Mouse (Mus musculus) liver, embryonic 15.5 days (tissue): ENCODE results near the gene Vcpkmt. TPM values are rescaled to one million over a fixed set of nuclear protein-coding genes. Genes with fewer than 3 reads are reported as not detected.

Source experiments
- ATAC-seq: fragments of 200-750 bp; cut with Nextera tagmentation; 2 replicates; pipeline ENCODE4 v1.8.0; 2017; ENCODE audit warnings: moderate number of reproducible peaks, mild to moderate bottlenecking, moderate library complexity; ENCODE audit not compliant: insufficient read depth
- H3K27ac ChIP-seq: fragments of 300-500 bp; sonication (generic); replicated peaks from 2 replicates; pipeline ENCODE4 v1.5.1; 2015; ENCODE audit warnings: mild to moderate bottlenecking, inconsistent platforms
- H3K27me3 ChIP-seq: fragments of 300-500 bp; sonication (generic); 2 replicates; pipeline ENCODE4 v1.6.1; 2015; ENCODE audit warnings: mild to moderate bottlenecking, inconsistent platforms
- H3K36me3 ChIP-seq: fragments of 300-500 bp; sonication (generic); replicated peaks from 2 replicates; pipeline ENCODE4 v1.6.1; 2015; ENCODE audit warnings: moderate library complexity, mild to moderate bottlenecking, inconsistent platforms
- H3K4me1 ChIP-seq: fragments of 300-500 bp; sonication (generic); replicated peaks from 2 replicates; pipeline ENCODE4 v1.6.1; 2015; ENCODE audit warnings: inconsistent platforms
- H3K4me2 ChIP-seq: fragments of 300-500 bp; sonication (generic); 2 replicates; pipeline ENCODE4 v1.6.1; 2015; ENCODE audit warnings: moderate library complexity, mild to moderate bottlenecking, inconsistent platforms
- H3K4me3 ChIP-seq: fragments of 300-500 bp; sonication (generic); replicated peaks from 2 replicates; pipeline ENCODE4 v1.5.1; 2015; ENCODE audit warnings: mild to moderate bottlenecking, inconsistent platforms
- H3K9ac ChIP-seq: fragments of 300-500 bp; sonication (generic); 2 replicates; pipeline ENCODE4 v1.6.1; 2015; ENCODE audit warnings: moderate library complexity, mild to moderate bottlenecking, inconsistent platforms
- H3K9me3 ChIP-seq: fragments of 300-500 bp; sonication (generic); replicated peaks from 2 replicates; pipeline ENCODE4 v1.6.1; 2016; ENCODE audit warnings: inconsistent platforms
- WGBS: fragments of 180-500 bp; shearing (Covaris S2); methylation state at CpG from one replicate; pipeline ENCODE4 v1.1.7; 2015; ENCODE audit warnings: mixed read lengths; ENCODE audit not compliant: insufficient replicate concordance; 5-methylcytosine and 5-hydroxymethylcytosine counted together
- polyA plus RNA-seq: library from polyadenylated mRNA; unstranded; fragments of >200 nt; fragmentation: Nextera tagmentation; extraction: Ambion mirVana; gene quantifications from 2 replicates; pipeline ENCODE4 v1.2.1, GENCODE M21; 2015

Gene Vcpkmt
- polyA plus RNA-seq, 1 experiment from 2014 or later: 11.4 TPM

GRCm38 (mm10) chr12:69537675-69538361 lies 45.0 kb downstream of the Vcpkmt start:
- peak; percentile 13; the same call in 1 of the 2 replicates for ATAC-seq
- Histone ChIP-seq H3K36me3 (no peaks in the 10 kb centered on the region), H3K4me1 (peaks cover 40% of the 10 kb centered on the region), H3K4me2 (peak overlapping the region; percentile 60), H3K27me3 (no peaks in the 10 kb centered on the region), H3K4me3 (peak overlapping the region; percentile 27), H3K27ac (peak overlapping the region; percentile 78), H3K9ac (peak overlapping the region; percentile 13; the same call in 1 of the 2 replicates), H3K9me3 (no peaks in the 10 kb centered on the region)
- WGBS: 3% methylated on average over 19 of the region's 19 CpGs

- no peaks in the 10 kb centered on the region for H3K27me3 ChIP-seq
- H3K9me3 ChIP-seq: no peaks in the 10 kb centered on the region
- 0 out of 2 replicates have a peak overlapping the region, but pooled peaks have one; percentile 13 for H3K9ac ChIP-seq
- H3K4me1 ChIP-seq: peaks cover 42% of the 10 kb centered on the region
- peak overlapping the region; percentile 78 for H3K27ac ChIP-seq
- H3K4me3 ChIP-seq: peak overlapping the region; percentile 27
- ATAC-seq: peak; percentile 61
- H3K36me3 ChIP-seq: no peaks in the 10 kb centered on the region
- 20% methylated on average over 10 of the region's 10 CpGs for WGBS
- H3K4me2 ChIP-seq: peak overlapping the region; percentile 60
These were observed 45.6 kb downstream of the Vcpkmt start for GRCm38 (mm10) chr12:69537243-69537674.

GRCm38 (mm10) chr12:69536616-69537242 lies 46.1 kb downstream of the Vcpkmt start:
- peaks cover 39% of the 10 kb centered on the region for H3K4me1 ChIP-seq
- H3K9me3 ChIP-seq: no peaks in the 10 kb centered on the region
- 62% methylated on average over 10 of the region's 10 CpGs for WGBS
- no peaks in the 10 kb centered on the region for H3K36me3 ChIP-seq
- no peaks in the 10 kb centered on the region for H3K27me3 ChIP-seq
- no peak overlapping the region for H3K9ac ChIP-seq
- no peak for ATAC-seq
- peak overlapping the region; percentile 60 for H3K4me2 ChIP-seq
- H3K4me3 ChIP-seq: no peak overlapping the region
- peak overlapping the region; percentile 78 for H3K27ac ChIP-seq

GRCm38 (mm10) chr12:69533237-69533636 lies 49.6 kb downstream of the Vcpkmt start:
- Histone ChIP-seq H3K4me3 (no peak overlapping the region), H3K9me3 (no peaks in the 10 kb centered on the region), H3K36me3 (no peaks in the 10 kb centered on the region), H3K27ac (no peak overlapping the region), H3K9ac (no peak overlapping the region), H3K4me2 (no peak overlapping the region), H3K27me3 (no peaks in the 10 kb centered on the region), H3K4me1 (peaks cover 24% of the 10 kb centered on the region)
- WGBS: 69% methylated on average over 5 of the region's 5 CpGs
- no peak for ATAC-seq

GRCm38 (mm10) chr12:69532530-69532929 lies 50.3 kb downstream of the Vcpkmt start:
- Histone ChIP-seq H3K4me1 (peaks cover 17% of the 10 kb centered on the region), H3K9me3 (no peaks in the 10 kb centered on the region), H3K4me3 (no peak overlapping the region), H3K27ac (no peak overlapping the region), H3K9ac (no peak overlapping the region), H3K4me2 (no peak overlapping the region), H3K36me3 (no peaks in the 10 kb centered on the region), H3K27me3 (no peaks in the 10 kb centered on the region)
- 55% methylated on average over 3 of the region's 3 CpGs for WGBS
- no peak for ATAC-seq

- 60% methylated on average over 4 of the region's 4 CpGs for WGBS
- H3K4me3 ChIP-seq: no peak overlapping the region
- no peak overlapping the region for H3K27ac ChIP-seq
- no peak overlapping the region for H3K4me2 ChIP-seq
- H3K36me3 ChIP-seq: no peaks in the 10 kb centered on the region
- no peak overlapping the region for H3K9ac ChIP-seq
- H3K27me3 ChIP-seq: no peaks in the 10 kb centered on the region
- no peak for ATAC-seq
- H3K4me1 ChIP-seq: peaks cover 13% of the 10 kb centered on the region
- H3K9me3 ChIP-seq: no peaks in the 10 kb centered on the region
These were observed 50.7 kb downstream of the Vcpkmt start for GRCm38 (mm10) chr12:69532091-69532490.

GRCm38 (mm10) chr12:69529694-69530403 lies 53.0 kb downstream of the Vcpkmt start:
- no peaks in the 10 kb centered on the region for H3K27me3 ChIP-seq
- 55% methylated on average over 13 of the region's 13 CpGs for WGBS
- no peaks in the 10 kb centered on the region for H3K36me3 ChIP-seq
- ATAC-seq: no peak
- no peak overlapping the region for H3K9ac ChIP-seq
- no peak overlapping the region for H3K4me3 ChIP-seq
- H3K27ac ChIP-seq: no peak overlapping the region
- H3K9me3 ChIP-seq: no peaks in the 10 kb centered on the region
- H3K4me2 ChIP-seq: no peak overlapping the region
- 0 out of 2 replicates have a peak, but pooled peaks cover 4% of the 10 kb centered on the region for H3K4me1 ChIP-seq

- 76% methylated on average over 8 of the region's 8 CpGs for WGBS
- Histone ChIP-seq H3K27ac (no peak overlapping the region), H3K9ac (no peak overlapping the region), H3K9me3 (no peaks in the 10 kb centered on the region), H3K27me3 (no peaks in the 10 kb centered on the region), H3K4me2 (no peak overlapping the region), H3K4me1 (0 out of 2 replicates have a peak, but pooled peaks cover 4% of the 10 kb centered on the region), H3K4me3 (no peak overlapping the region), H3K36me3 (no peaks in the 10 kb centered on the region)
- no peak for ATAC-seq
These were observed 54.4 kb downstream of the Vcpkmt start for GRCm38 (mm10) chr12:69528275-69529032.
